Mouse (Mus musculus): ENCODE results near the gene Lrrc20.

- TF ChIP-seq POLR2A (IDR thresholded peaks at IDR 0.05; ENCODE audit: borderline replicate concordance, control insufficient read depth, low read depth, low read length) (no peak), CTCF (IDR thresholded peaks at IDR 0.05; ENCODE audit: control insufficient read depth, insufficient read depth, low read length) (no peak)
Measured at GRCm38 (mm10) chr10:61535441-61535840, 59.8 kb downstream of the Lrrc20 start.

All from bone marrow, adult 2 months (tissue).